Mouse (Mus musculus) adrenal gland, postnatal 10 days (tissue): ENCODE measurements around the gene AY074887. TPM values are rescaled to one million over a fixed set of nuclear protein-coding genes. Genes with fewer than 3 reads are reported as not detected.

ENCODE experiments used
- DNase-seq: peaks from one replicate; pipeline ENCODE4 v3.0.0; 2021; ENCODE audit warnings: mixed read lengths
- total RNA-seq, 2 experiments: library from RNA; stranded (reverse); gene quantifications; 2 replicates each; pipeline ENCODE4 v1.2.3; 2021

Gene AY074887
- total RNA-seq, 2 experiments from 2014 or later, result not detected

DNA sequence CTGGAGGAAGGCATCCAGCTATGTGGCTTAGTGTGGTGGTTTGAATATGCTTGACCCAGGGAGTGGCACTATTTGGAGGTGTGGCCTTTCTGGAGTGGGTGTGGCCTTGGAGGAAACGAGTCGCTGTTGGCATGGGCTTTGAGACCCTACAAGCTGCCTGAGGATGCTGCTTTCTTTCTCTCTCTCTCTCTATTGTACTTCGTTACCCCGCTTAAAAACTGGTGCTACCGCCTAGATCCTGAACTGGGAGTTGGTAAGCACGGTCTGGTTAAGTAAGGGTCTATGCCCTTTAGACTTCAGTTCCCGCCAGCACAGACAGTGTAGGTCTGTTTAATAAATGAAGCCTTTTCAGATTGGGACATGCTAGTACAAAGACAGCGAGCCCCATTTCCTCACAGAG, 34.4 kb downstream of the AY074887 start:
- no peak for DNase-seq

DNA sequence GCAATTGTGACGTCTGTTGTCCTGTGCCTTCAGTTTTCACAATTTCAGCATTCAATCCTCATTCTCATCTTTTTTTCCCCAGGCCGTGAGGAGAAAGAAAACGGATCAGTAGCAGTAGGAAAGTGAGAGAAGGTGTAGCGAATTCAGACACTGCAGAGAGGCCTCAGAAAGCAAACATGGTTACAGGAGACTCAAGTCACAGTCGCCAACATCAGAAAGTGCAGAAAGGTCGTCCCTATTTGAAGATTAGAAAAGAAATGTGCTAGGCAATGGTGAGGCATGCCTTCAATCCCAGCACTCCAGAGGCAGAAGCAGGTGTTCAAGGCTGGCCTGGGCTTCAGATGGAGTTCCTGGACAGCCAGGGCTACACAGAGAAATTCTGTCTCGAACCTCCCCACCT, 35.2 kb downstream of the AY074887 start:
- no peak for DNase-seq

DNA sequence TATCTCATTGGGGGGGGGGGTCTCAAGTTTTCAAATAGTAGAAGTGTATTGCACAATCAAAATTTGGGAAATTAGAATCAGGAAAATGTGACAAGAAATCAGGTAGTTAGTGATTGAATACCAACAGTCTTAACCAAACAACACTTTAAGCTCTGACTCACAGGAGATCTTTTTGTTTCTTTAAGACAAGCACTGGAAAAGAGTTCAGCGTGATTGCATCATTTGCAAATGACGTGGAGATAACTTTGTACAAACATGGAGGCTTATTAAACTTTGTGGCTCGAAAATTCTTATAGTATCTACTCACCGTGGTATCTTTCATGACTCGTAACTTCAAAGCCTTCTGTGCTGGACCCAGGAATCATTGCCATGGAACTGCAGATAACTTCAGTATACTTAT, 41.4 kb downstream of the AY074887 start:
- no peak for DNase-seq

Other genes with a start within 250 kb of the AY074887 start
- 10 to 100 TPM; 74.9 to 78.8 TPM for gene Wdr61, start 216.5 kb downstream of the AY074887 start, total RNA-seq
- 1 to 10 TPM; 3.9 to 5.9 TPM for gene Crabp1, start 186.2 kb downstream of the AY074887 start, total RNA-seq
- 10 to 100 TPM; 49.1 to 52.0 TPM for gene Ireb2, start 87.2 kb downstream of the AY074887 start, total RNA-seq
- 10 to 100 TPM in 1 of 2 experiments, 1 to 10 TPM in 1; 7.6 to 10.8 TPM for gene Hykk, start 33.7 kb downstream of the AY074887 start, total RNA-seq
- 100 to 1,000 TPM; 192 to 197 TPM for gene Psma4, start 208 bp downstream of the AY074887 start, total RNA-seq
- gene Chrna5, start 29.9 kb upstream of the AY074887 start, total RNA-seq, result 1 to 10 TPM in 1 of 2 experiments, under 1 TPM in 1; 0.99 to 2.5 TPM
- 10 to 100 TPM in 1 of 2 experiments, 1 to 10 TPM in 1; 9.4 to 14.5 TPM for gene Chrna3, start 75.6 kb upstream of the AY074887 start, total RNA-seq
- 1 to 10 TPM; 4.8 to 9.5 TPM for gene Chrnb4, start 97.8 kb upstream of the AY074887 start, total RNA-seq
- gene Ube2q2, start 197.9 kb upstream of the AY074887 start, total RNA-seq, result 10 to 100 TPM; 39.2 to 39.6 TPM